ENCODE assay signal across 7 mouse cellular contexts in genomic region chr10:81414682-81415081, GRCm38 (mm10). TPM values are rescaled to one million over a fixed set of nuclear protein-coding genes. Genes with fewer than 3 reads are reported as not detected.
DNase-seq lines count a peak whose midpoint lies in the region; ATAC-seq and TF ChIP-seq lines count a peak whose summit lies in the region.

No protein-coding gene starts in this region.

- TF ChIP-seq POLR2A in CH12.LX (IDR thresholded peaks at IDR 0.05; ENCODE audit: low read depth, low read length), result no peak

- peak overlapping the region; percentile 30; the same call in 1 of the 2 replicates for H3K27ac ChIP-seq in CH12.LX (ENCODE audit: insufficient read depth, low read depth)
- no peak overlapping the region for H3K27ac ChIP-seq in heart, embryonic 16.5 days (ENCODE audit: low read length)
- H3K27ac ChIP-seq in limb, embryonic 15.5 days, result peak overlapping the region; percentile 93
- H3K27ac ChIP-seq in stomach, embryonic 16.5 days (ENCODE audit: low read length), result peak overlapping the region; percentile 94

- peaks cover 53 to 64% of the 10 kb centered on the region in 2 experiments for H3K4me1 ChIP-seq in CH12.LX (ENCODE audit: control insufficient read depth in 1 of 2, insufficient read depth in 2 of 2)
- peaks cover 93% of the 10 kb centered on the region for H3K4me1 ChIP-seq in heart, embryonic 16.5 days (ENCODE audit: control insufficient read depth, insufficient read depth, low read length)
- peaks cover 100% of the 10 kb centered on the region for H3K4me1 ChIP-seq in limb, embryonic 15.5 days
- peaks cover 86% of the 10 kb centered on the region for H3K4me1 ChIP-seq in stomach, embryonic 16.5 days (ENCODE audit: control insufficient read depth, insufficient read depth, low read length)

- H3K9me3 ChIP-seq in CH12.LX (replicated peaks; ENCODE audit: low read length), result no peaks in the 10 kb centered on the region
- no peaks in the 10 kb centered on the region for H3K9me3 ChIP-seq in heart, embryonic 16.5 days (replicated peaks; ENCODE audit: control insufficient read depth, low read length)
- H3K9me3 ChIP-seq in limb, embryonic 15.5 days, result no peaks in the 10 kb centered on the region
- H3K9me3 ChIP-seq in stomach, embryonic 16.5 days (replicated peaks; ENCODE audit: control insufficient read depth, low read length), result no peaks in the 10 kb centered on the region

- H3K4me2 ChIP-seq in CH12.LX (ENCODE audit: insufficient read depth, low read depth, poor library complexity, severe bottlenecking), result peak overlapping the region; percentile 39; the same call in 1 of the 2 replicates
- H3K4me2 ChIP-seq in heart, embryonic 16.5 days (ENCODE audit: low read depth, low read length), result no peak overlapping the region
- H3K4me2 ChIP-seq in limb, embryonic 15.5 days, result no peak overlapping the region
- peak overlapping the region; percentile 45; the same call in 1 of the 2 replicates for H3K4me2 ChIP-seq in stomach, embryonic 16.5 days (ENCODE audit: low read depth, low read length)

- DNase-seq in CH12.LX (ENCODE audit: extremely low read depth) (no peak), MN1 (ENCODE audit: low spot score) (no peak)
- DNase-seq in Muller cell, postnatal 12 days (ENCODE audit: inconsistent ontology term), result peak; percentile 93

- in situ Hi-C loops in CH12.LX (cut with MboI; ENCODE audit: low pct_ligation_motif_present, low pct_unique_long_range_greater_than_20kb, low sequenced_read_pairs), result no loop called here

- TF ChIP-seq EP300 in CH12.LX (IDR thresholded peaks at IDR 0.05; ENCODE audit: low read length), result no peak

- dilution Hi-C loops in CH12.LX (cut with MboI; ENCODE audit: extremely low pct_ligation_motif_present, extremely low pct_unique_long_range_greater_than_20kb, low sequenced_read_pairs), result no loop called here

- H3K4me3 ChIP-seq in CH12.LX (replicated peaks in 1 of 3; ENCODE audit: low read depth in 2 of 3, low read length in 2 of 3, poor library complexity in 1 of 3), result no peak overlapping the region
- no peak overlapping the region for H3K4me3 ChIP-seq in heart, embryonic 16.5 days (ENCODE audit: low read length)
- H3K4me3 ChIP-seq in limb, embryonic 15.5 days, result no peak overlapping the region
- no peak overlapping the region for H3K4me3 ChIP-seq in stomach, embryonic 16.5 days (replicated peaks; ENCODE audit: low read length)

- no peak overlapping the region for H3K9ac ChIP-seq in CH12.LX (ENCODE audit: insufficient read depth, low read depth)
- H3K9ac ChIP-seq in heart, embryonic 16.5 days (ENCODE audit: low read length), result peak overlapping the region; percentile 44
- no peak overlapping the region for H3K9ac ChIP-seq in limb, embryonic 15.5 days
- peak overlapping the region; percentile 62 for H3K9ac ChIP-seq in stomach, embryonic 16.5 days (ENCODE audit: low read length)

- ATAC-seq in heart, embryonic 16.5 days (replicated peaks; ENCODE audit: extremely low read depth, insufficient read depth, low FRiP score), result no peak
- ATAC-seq in limb, embryonic 15.5 days (ENCODE audit: insufficient number of reproducible peaks, low FRiP score, low TSS enrichment, low read depth), result no peak
- no peak for ATAC-seq in stomach, embryonic 16.5 days (ENCODE audit: insufficient read depth, low FRiP score)
- no peak for ATAC-seq in monocyte, adult 5-6 weeks (replicated peaks; ENCODE audit: insufficient number of reproducible peaks, low FRiP score, low TSS enrichment, poor library complexity, severe bottlenecking)

- peaks cover 21 to 56% of the 10 kb centered on the region in 2 experiments for H3K36me3 ChIP-seq in CH12.LX (replicated peaks in 1 of 2; ENCODE audit: control insufficient read depth in 1 of 2, insufficient read depth in 1 of 2, low read length in 1 of 2)
- H3K36me3 ChIP-seq in heart, embryonic 16.5 days (ENCODE audit: control insufficient read depth, insufficient read depth), result 0 out of 2 replicates have a peak, but pooled peaks cover 2% of the 10 kb centered on the region
- H3K36me3 ChIP-seq in limb, embryonic 15.5 days, result peaks cover 38% of the 10 kb centered on the region
- no peaks in the 10 kb centered on the region; the same call in none of the 2 replicates for H3K36me3 ChIP-seq in stomach, embryonic 16.5 days (ENCODE audit: control insufficient read depth, insufficient read depth, low read length)

- no peak for TF ChIP-seq RAD21 in CH12.LX (IDR thresholded peaks at IDR 0.05; ENCODE audit: low read depth, low read length)

- peaks cover 8% of the 10 kb centered on the region; the same call in 1 of the 2 replicates for H3K79me2 ChIP-seq in CH12.LX (replicated peaks; ENCODE audit: control insufficient read depth, extremely low read depth, insufficient read depth, poor library complexity, severe bottlenecking)

- TF ChIP-seq CTCF in CH12.LX (conservative IDR thresholded peaks at IDR 0.05 in 1 of 2, IDR thresholded peaks at IDR 0.05 in 1 of 2; ENCODE audit: low read depth in 2 of 2, low read length in 2 of 2), result no peak

- no peaks in the 10 kb centered on the region for H3K27me3 ChIP-seq in CH12.LX (replicated peaks)
- no peaks in the 10 kb centered on the region for H3K27me3 ChIP-seq in heart, embryonic 16.5 days (ENCODE audit: control insufficient read depth, insufficient read depth, low read length)
- H3K27me3 ChIP-seq in limb, embryonic 15.5 days, result no peaks in the 10 kb centered on the region
- H3K27me3 ChIP-seq in stomach, embryonic 16.5 days (ENCODE audit: control insufficient read depth, insufficient read depth, low read length), result no peaks in the 10 kb centered on the region

TF ChIP-seq in CH12.LX, 34 proteins besides CTCF, POLR2A, EP300 and RAD21:
- no peak for TF ChIP-seq SIN3A (IDR thresholded peaks at IDR 0.05; ENCODE audit: low read length)
- TF ChIP-seq TCF12 (IDR thresholded peaks at IDR 0.05; ENCODE audit: low read depth, low read length), result no peak
- TF ChIP-seq ZMIZ1 (IDR thresholded peaks at IDR 0.05; ENCODE audit: low read depth, low read length), result no peak
- TF ChIP-seq CHD1 (IDR thresholded peaks at IDR 0.05; ENCODE audit: low read depth, low read length), result 0 out of 2 replicates have a peak, but pooled peaks have one; percentile 27
- no peak for TF ChIP-seq JUND (conservative IDR thresholded peaks at IDR 0.05; ENCODE audit: low read depth, low read length)
- 0 out of 2 replicates have a peak, but pooled peaks have one; percentile 23 for TF ChIP-seq CHD2 (IDR thresholded peaks at IDR 0.05; ENCODE audit: low read length)
- TF ChIP-seq MAZ (IDR thresholded peaks at IDR 0.05; ENCODE audit: low read depth, low read length), result 0 out of 2 replicates have a peak, but pooled peaks have one; percentile 24
- no peak for TF ChIP-seq ZKSCAN1 (IDR thresholded peaks at IDR 0.05; ENCODE audit: borderline replicate concordance, low read depth, low read length)
- TF ChIP-seq HCFC1 (IDR thresholded peaks at IDR 0.05; ENCODE audit: low read depth, low read length), result no peak
- no peak for TF ChIP-seq ETS1 (conservative IDR thresholded peaks at IDR 0.05; ENCODE audit: low read depth, low read length)

RNA-seq across cellular contexts. Expression of gene Smim24, which starts 21.8 kb away (rescaled TPM):
- total RNA-seq in CH12.LX (2012; rRNA removed), result 0.13 and 0.34 TPM in 2 replicates
- not detected in 2 replicates for total RNA-seq in CH12.LX (2014; rRNA removed)
- polyA plus RNA-seq in CH12.LX (2012; ENCODE audit: insufficient read length, low read depth), result 0.64 TPM in 1 of 2 replicates, not detected in the other
- 5.0 and 9.2 TPM in 2 replicates for polyA plus RNA-seq in heart, embryonic 16.5 days (2015; fragmentation: Nextera tagmentation; extraction: Ambion mirVana)
- polyA plus RNA-seq in limb, embryonic 15.5 days (2015; fragmentation: Nextera tagmentation; extraction: Ambion mirVana), result 2.9 and 3.6 TPM in 2 replicates
- polyA plus RNA-seq in stomach, embryonic 16.5 days (2015; fragmentation: Nextera tagmentation; extraction: Ambion mirVana), result 61.8 and 65.3 TPM in 2 replicates
- 3.9 to 7.9 TPM (median 6.3 TPM) in 3 replicates for total RNA-seq in monocyte, adult 5-6 weeks (2017)

RNA-seq across cellular contexts. Expression of gene Gm48552, which starts 25.9 kb away (rescaled TPM):
- total RNA-seq in CH12.LX (2012; rRNA removed) (0.29 and 1.1 TPM in 2 replicates), CH12.LX (2014; rRNA removed) (0.65 and 0.98 TPM in 2 replicates)
- 0.46 and 1.2 TPM in 2 replicates for polyA plus RNA-seq in CH12.LX (2012; ENCODE audit: insufficient read length, low read depth)
- polyA plus RNA-seq in heart, embryonic 16.5 days (2015; fragmentation: Nextera tagmentation; extraction: Ambion mirVana), result 0.55 and 0.83 TPM in 2 replicates
- 0.51 and 1.7 TPM in 2 replicates for polyA plus RNA-seq in limb, embryonic 15.5 days (2015; fragmentation: Nextera tagmentation; extraction: Ambion mirVana)
- polyA plus RNA-seq in stomach, embryonic 16.5 days (2015; fragmentation: Nextera tagmentation; extraction: Ambion mirVana), result 1.3 and 1.5 TPM in 2 replicates
- not detected in 3 replicates for total RNA-seq in monocyte, adult 5-6 weeks (2017)

RNA-seq across cellular contexts. Expression of gene Gm48551, which starts 30.4 kb away (rescaled TPM):
- 1.2 and 1.5 TPM in 2 replicates for total RNA-seq in CH12.LX (2012; rRNA removed)
- 0.96 and 1.0 TPM in 2 replicates for total RNA-seq in CH12.LX (2014; rRNA removed)
- 3.2 and 3.4 TPM in 2 replicates for polyA plus RNA-seq in CH12.LX (2012; ENCODE audit: insufficient read length, low read depth)
- 2.1 and 2.6 TPM in 2 replicates for polyA plus RNA-seq in heart, embryonic 16.5 days (2015; fragmentation: Nextera tagmentation; extraction: Ambion mirVana)
- 2.1 and 3.1 TPM in 2 replicates for polyA plus RNA-seq in limb, embryonic 15.5 days (2015; fragmentation: Nextera tagmentation; extraction: Ambion mirVana)
- polyA plus RNA-seq in stomach, embryonic 16.5 days (2015; fragmentation: Nextera tagmentation; extraction: Ambion mirVana), result 3.0 and 3.8 TPM in 2 replicates
- total RNA-seq in monocyte, adult 5-6 weeks (2017), result 2.3 to 3.7 TPM in 2 of 3 replicates, not detected in the other

RNA-seq across cellular contexts. Expression of gene Dohh, which starts 30.5 kb away (rescaled TPM):
- total RNA-seq in CH12.LX (2012; rRNA removed) (131 and 143 TPM in 2 replicates), CH12.LX (2014; rRNA removed) (81.7 and 83.0 TPM in 2 replicates)
- 78.2 and 93.5 TPM in 2 replicates for polyA plus RNA-seq in CH12.LX (2012; ENCODE audit: insufficient read length, low read depth)
- 83.4 and 86.2 TPM in 2 replicates for polyA plus RNA-seq in heart, embryonic 16.5 days (2015; fragmentation: Nextera tagmentation; extraction: Ambion mirVana)
- polyA plus RNA-seq in limb, embryonic 15.5 days (2015; fragmentation: Nextera tagmentation; extraction: Ambion mirVana), result 79.8 and 88.7 TPM in 2 replicates
- 77.4 and 79.6 TPM in 2 replicates for polyA plus RNA-seq in stomach, embryonic 16.5 days (2015; fragmentation: Nextera tagmentation; extraction: Ambion mirVana)
- total RNA-seq in monocyte, adult 5-6 weeks (2017), result 18.6 to 22.3 TPM (median 20.9 TPM) in 3 replicates

RNA-seq across cellular contexts. Expression of gene Fzr1, which starts 36.4 kb away (rescaled TPM):
- total RNA-seq in CH12.LX (2012; rRNA removed) (38.8 and 44.5 TPM in 2 replicates), CH12.LX (2014; rRNA removed) (29.5 and 33.1 TPM in 2 replicates)
- polyA plus RNA-seq in CH12.LX (2012; ENCODE audit: insufficient read length, low read depth), result 67.7 and 75.4 TPM in 2 replicates
- 74.6 and 82.8 TPM in 2 replicates for polyA plus RNA-seq in heart, embryonic 16.5 days (2015; fragmentation: Nextera tagmentation; extraction: Ambion mirVana)
- polyA plus RNA-seq in limb, embryonic 15.5 days (2015; fragmentation: Nextera tagmentation; extraction: Ambion mirVana), result 82.2 and 90.9 TPM in 2 replicates
- 69.2 and 79.0 TPM in 2 replicates for polyA plus RNA-seq in stomach, embryonic 16.5 days (2015; fragmentation: Nextera tagmentation; extraction: Ambion mirVana)
- total RNA-seq in monocyte, adult 5-6 weeks (2017), result 8.2 to 12.9 TPM (median 11.7 TPM) in 3 replicates

Comparison
In these comparisons a context has a peak if more than half of its experiments do, and no peak if none do; other contexts are left out.
1. H3K4me2 ChIP-seq: peak in CH12.LX (single experiment) and stomach, embryonic 16.5 days (single experiment); none in heart, embryonic 16.5 days (single experiment) and limb, embryonic 15.5 days (single experiment).
2. H3K9ac ChIP-seq: peak in heart, embryonic 16.5 days (single experiment) and stomach, embryonic 16.5 days (single experiment); none in CH12.LX (single experiment) and limb, embryonic 15.5 days (single experiment).